Mouse (Mus musculus) duodenum, adult 2 months (tissue): ENCODE measurements around the gene Casp6. TPM values are rescaled to one million over a fixed set of nuclear protein-coding genes. Genes with fewer than 3 reads are reported as not detected.

Experiments used
- polyA plus RNA-seq: library from polyadenylated mRNA; depleted of rRNA; stranded (reverse); fragments of >200 nt; gene quantifications from 2 replicates; pipeline ENCODE4 v1.2.3, GENCODE M21; 2012; ENCODE audit warnings: low replicate concordance; rRNA removed

The Casp6 gene
- polyA plus RNA-seq: 163 and 236 TPM in 2 replicates

DNA sequence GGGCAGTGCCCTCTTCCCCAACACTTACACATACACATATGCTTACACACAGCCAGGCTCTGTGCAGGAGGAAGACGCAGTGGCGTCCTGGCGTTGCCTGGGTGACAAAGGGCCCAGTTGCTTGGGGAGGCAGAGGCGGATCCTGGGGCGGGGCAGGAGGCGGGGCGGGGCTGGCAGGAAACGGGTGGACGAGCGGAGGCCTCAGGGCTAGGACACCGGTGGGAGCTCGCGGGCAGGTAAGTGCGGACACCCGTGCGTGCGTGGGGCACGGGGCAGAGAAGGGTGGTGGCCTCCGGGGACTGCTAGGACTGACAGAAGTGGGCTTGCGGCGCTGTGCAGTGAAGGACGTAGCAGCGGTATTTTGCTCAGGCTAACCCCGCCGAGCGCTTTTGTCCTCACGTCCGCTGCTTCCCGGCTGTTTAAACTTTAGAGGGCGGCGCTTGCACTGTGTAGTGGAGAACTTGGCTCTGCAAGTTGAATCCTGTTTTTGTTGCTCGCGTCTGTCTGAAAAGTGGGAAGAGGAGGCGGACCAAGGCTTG lies at the start of gene Casp6:
TSS of gene Casp6 (plus strand) at position 155 of the 539 bp plus-strand sequence.

DNA sequence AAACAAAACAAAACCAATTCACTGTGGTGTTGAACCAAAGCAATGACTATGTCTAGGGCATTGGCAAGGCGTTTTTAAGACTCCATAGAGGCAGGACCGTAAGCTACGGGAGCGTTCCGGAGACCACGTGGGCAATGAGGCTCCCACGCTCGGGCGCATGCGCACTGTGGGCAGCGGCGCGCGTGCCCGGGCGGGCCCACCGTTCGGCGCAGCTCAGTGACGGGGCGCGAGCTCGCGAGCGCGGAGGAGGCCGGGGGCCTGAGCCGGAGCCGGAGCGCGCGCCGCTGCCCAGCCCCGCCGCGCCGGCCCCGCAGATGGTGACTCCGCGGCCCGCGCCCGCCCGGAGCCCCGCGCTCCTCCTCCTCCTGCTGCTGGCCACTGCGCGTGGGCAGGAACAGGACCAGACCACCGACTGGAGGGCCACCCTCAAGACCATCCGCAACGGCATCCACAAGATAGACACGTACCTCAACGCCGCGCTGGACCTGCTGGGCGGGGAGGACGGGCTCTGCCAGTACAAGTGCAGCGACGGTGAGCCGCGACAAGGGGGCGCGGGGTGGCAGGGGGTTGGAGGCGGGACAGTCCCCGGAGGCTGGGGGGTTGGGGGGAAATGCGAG lies 22.7 kb upstream of the Casp6 start, which contains the start of gene Pla2g12a:
TSS of gene Pla2g12a (plus strand) at position 202 of the 617 bp plus-strand sequence.

Other genes with a start within 250 kb of the Casp6 start
- 0.17 and 2.8 TPM in 2 replicates for gene Egf, start 146.1 kb upstream of the Casp6 start, polyA plus RNA-seq
- 0.15 and 0.16 TPM in 2 replicates for gene Lrit3, start 97.4 kb upstream of the Casp6 start, polyA plus RNA-seq
- not detected in 2 replicates for gene Rrh, start 78.8 kb upstream of the Casp6 start, polyA plus RNA-seq
- 6.9 and 12.4 TPM in 2 replicates for gene Gar1, start 70.0 kb upstream of the Casp6 start, polyA plus RNA-seq
- gene Cfi, start 65.5 kb upstream of the Casp6 start, polyA plus RNA-seq: 2.3 and 9.1 TPM in 2 replicates
- gene Pla2g12a, start 22.8 kb upstream of the Casp6 start, polyA plus RNA-seq: 45.3 and 45.4 TPM in 2 replicates
- gene Mcub, start 68.8 kb downstream of the Casp6 start, polyA plus RNA-seq: 1.1 and 2.0 TPM in 2 replicates
- gene Sec24b, start 160.1 kb downstream of the Casp6 start, polyA plus RNA-seq: 24.9 and 44.7 TPM in 2 replicates
- 0.02 TPM in 2 replicates for gene Col25a1, start 230.1 kb downstream of the Casp6 start, polyA plus RNA-seq